Mouse (Mus musculus) urinary bladder, postnatal 36 days (tissue): ENCODE measurements around the gene Aimp1.

ENCODE experiments used
- DNase-seq, 2 experiments: peaks; one replicate each; pipeline ENCODE4 v3.0.0; 2022; ENCODE audit warnings: low spot score in 2 of 2, mixed read lengths in 1 of 2

Aimp1 gene

GRCm38 (mm10) chr3:132684231-132684928 is at the start of gene Aimp1:
TSS of gene Aimp1 (minus strand) at chr3:132684370.
- no peak for DNase-seq

GRCm38 (mm10) chr3:132724326-132724725 is 40.2 kb upstream of the Aimp1 start:
- no peak for DNase-seq

- DNase-seq: no peak
Observed at GRCm38 (mm10) chr3:132717316-132717715, 33.1 kb upstream of the Aimp1 start.

DNA sequence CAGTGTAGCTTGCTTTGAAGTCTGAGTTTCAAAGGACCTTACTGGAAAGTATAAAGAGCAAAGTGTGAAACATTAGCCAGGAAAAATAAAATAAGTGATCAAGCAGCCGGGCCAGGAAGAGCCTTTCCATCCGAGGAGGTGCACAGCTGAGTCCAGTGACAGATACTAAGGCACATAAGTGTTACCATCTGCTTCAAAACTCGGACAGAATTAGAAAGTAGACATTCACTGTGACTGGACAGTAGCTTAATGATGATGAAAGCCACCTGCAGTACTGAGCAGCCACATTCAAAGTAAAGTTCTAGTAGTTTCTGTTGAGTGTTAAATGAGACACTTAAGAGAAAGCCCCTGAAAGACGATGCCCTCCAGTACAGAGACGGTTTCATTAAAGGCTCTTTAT is 29.7 kb upstream of the Aimp1 start:
- no peak for DNase-seq

- DNase-seq: no peak
Observed at GRCm38 (mm10) chr3:132706977-132707376, 22.8 kb upstream of the Aimp1 start.

- DNase-seq: no peak
Observed at GRCm38 (mm10) chr3:132704216-132704615, 20.0 kb upstream of the Aimp1 start.

DNA sequence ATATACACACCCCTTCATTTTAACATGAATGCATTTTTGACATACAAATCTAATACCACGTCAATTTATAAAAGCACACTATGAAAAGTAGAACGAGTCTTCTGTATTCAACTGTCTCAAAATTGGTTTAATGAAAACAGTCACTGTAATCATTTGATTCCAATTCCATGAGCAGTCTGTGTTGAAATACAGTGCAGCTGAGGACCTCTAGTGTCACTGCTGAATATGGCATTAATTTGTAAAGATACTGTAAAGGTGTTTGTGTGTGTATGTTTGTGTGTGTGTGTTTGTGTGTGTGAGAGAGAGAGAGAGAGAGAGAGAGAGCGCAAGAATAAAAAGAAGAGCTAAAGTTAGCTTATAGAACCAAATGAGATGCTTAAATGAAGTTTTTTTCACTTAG is 17.2 kb upstream of the Aimp1 start:
- DNase-seq: no peak

- peak; percentile 92 to 93 for DNase-seq
Observed at GRCm38 (mm10) chr3:132683447-132684230, 531 bp downstream of the Aimp1 start, which contains the start of gene Tbck. TSS of gene Tbck (plus strand) at chr3:132684144.

DNA sequence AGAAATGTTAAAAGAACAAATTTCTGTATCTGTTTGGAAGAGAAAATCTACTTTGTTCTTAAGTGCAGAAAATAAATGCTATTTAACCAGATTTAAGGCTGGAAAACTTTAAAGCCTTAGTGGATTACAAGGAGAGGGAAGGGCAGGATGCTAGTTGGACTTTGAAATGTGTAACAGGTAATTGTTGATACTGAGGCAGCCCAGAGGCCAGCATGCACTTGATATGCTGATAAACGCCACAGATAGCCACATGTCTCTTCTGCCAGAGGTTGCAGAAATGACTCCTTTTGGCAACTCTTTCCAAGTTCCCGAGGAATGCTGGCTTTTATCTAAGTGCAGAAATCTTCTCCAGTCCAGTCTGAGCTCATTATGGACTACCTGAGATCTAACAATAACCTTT is 6.7 kb downstream of the Aimp1 start:
- no peak for DNase-seq

DNA sequence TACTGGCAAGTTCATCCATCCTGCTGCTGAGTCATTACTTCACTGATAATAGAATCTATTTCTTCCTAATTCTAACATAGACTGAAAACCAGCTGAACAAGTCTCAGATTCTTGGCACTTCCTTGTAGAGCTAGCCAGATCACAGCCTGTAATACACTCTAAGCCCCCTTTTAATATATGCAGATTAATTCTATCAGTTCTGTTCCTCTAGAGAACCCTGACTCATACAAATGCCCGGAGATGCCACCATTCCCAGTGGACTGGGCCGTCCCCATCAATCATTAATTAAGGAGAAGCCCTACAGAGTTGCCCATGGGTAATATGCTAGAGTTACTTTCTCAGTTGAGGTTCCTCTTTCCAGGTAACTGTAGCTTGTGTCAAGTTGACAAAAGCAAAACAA is 28.2 kb downstream of the Aimp1 start:
- no peak for DNase-seq

GRCm38 (mm10) chr3:132653959-132654358 is 30.2 kb downstream of the Aimp1 start:
- no peak for DNase-seq

GRCm38 (mm10) chr3:132651776-132652175 is 32.4 kb downstream of the Aimp1 start:
- peak; percentile 8 to 59 for DNase-seq

DNA sequence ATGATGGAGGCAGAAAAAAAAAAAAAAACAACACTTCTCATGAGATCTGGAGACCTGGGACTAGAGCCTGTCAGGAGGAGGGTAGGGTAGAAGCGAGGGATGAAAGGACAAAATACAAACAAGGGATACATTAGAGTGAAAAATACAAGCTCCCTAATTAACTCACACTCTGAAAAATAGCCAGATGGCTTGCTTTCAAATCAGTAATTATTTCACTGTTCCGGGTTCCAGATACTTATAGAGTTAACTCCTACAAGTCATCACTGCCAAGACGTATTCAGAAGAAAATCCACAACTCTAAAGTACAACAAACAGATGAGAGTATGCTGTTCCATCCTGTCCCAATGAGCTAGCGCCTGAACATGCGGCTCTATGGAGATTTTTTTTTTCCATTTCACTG is 34.0 kb downstream of the Aimp1 start:
- DNase-seq: no peak

GRCm38 (mm10) chr3:132649368-132649767 is 34.8 kb downstream of the Aimp1 start:
- no peak for DNase-seq

DNA sequence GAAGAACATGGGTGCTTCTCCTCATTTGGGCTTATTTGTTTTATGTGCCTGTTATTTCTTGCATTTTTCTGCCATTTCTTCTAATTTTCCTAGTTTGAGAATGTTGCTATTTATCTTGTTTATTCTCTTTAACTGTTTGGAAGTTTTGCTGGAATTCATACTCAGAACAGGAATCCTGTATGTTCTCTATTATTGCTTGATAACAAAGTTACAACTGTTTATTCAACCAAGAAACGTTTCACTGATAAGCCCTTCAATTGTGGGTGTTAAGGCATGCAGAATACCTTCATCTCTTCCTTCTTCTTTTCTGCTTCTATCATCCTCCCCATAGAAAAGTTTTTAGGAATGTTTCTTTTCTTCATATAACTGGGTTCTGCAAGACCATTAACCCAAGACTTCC is 37.4 kb downstream of the Aimp1 start:
- DNase-seq: no peak

DNA sequence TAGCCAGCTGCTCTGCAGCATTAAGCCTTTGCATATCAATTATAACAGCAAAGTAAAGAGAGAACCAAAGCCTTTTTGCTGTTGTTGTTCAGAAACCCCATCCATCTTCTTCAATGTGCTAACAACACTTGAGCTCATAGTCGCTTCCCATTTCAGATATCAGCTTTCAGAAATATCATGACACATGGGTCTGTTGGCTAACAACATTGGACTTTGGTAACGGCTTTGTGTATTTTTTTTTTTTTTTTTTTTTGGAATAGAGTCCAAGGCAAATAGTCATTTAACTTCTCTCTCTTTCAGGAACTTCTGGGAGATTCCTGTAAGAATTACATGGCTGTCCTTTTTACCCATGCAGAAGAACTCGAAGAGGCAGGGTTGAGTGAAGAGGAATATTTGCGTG is 40.1 kb downstream of the Aimp1 start:
- DNase-seq: no peak

GRCm38 (mm10) chr3:132637080-132637479 is 47.1 kb downstream of the Aimp1 start:
- DNase-seq: no peak

DNA sequence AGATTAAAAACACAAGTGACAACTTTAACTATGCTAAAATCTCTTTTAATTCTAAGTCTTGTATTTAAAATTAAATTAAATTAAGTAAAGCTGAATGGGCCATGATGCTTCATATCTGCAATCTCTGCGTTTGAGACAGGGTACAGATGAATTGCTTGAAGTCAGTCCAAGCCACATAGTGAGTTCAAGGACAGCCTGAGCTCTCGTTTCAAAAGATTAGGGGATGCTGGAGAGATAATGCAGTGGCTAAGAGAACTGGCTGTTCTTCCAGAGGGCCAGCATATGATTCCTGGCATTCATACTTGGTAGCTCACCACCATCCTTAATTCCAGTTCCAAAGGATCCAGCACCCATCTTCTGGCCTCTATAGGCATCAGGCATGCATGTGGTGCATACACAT is 50.9 kb downstream of the Aimp1 start:
- DNase-seq: no peak

GRCm38 (mm10) chr3:132629601-132630239 is 54.5 kb downstream of the Aimp1 start, which contains the start of gene Gimd1:
TSS of gene Gimd1 (plus strand) at chr3:132629820.
- DNase-seq: no peak

DNA sequence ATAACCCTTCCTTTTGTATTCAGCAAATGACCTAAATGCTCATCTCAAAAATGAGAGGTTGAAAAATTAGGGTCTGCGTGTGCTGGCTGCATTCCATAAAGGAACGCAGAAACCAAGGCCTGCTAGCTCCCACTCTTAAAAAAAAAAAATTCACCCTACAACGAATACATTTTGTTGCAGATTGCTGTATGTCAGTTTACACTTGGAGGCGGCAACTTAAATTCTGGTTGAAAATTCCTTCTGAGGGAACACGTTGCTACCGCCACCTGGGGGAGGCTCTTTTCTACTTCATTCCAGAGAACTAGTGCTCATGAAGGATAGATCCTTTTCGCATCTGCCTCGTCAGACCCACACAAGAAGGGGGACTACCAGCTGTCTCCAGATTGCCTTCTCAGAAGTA is 55.4 kb downstream of the Aimp1 start:
- DNase-seq: no peak
